Mouse (Mus musculus): ENCODE results near the gene Pdzph1. TPM values are rescaled to one million over a fixed set of nuclear protein-coding genes. Genes with fewer than 3 reads are reported as not detected.

Pdzph1 gene
- total RNA-seq, 2 experiments from 2014 or later, result 6.4 to 7.4 TPM

- intact Hi-C loops (cut with DNase I), result loop anchor here (10.0 kb wide), 1 partner anchor 171 kb away; no protein-coding TSS in a partner anchor
- DNase-seq (ENCODE audit: low spot score in 2 of 2), result no peak
Observed at GRCm38 (mm10) chr17:58923901-58924476, 67.2 kb downstream of the Pdzph1 start.

GRCm38 (mm10) chr17:58923316-58923866 lies 67.8 kb downstream of the Pdzph1 start:
- intact Hi-C loops (cut with DNase I), result loop anchor here (10.0 kb wide), 1 partner anchor 171 kb away; no protein-coding TSS in a partner anchor
- DNase-seq (ENCODE audit: low spot score in 2 of 2), result no peak

GRCm38 (mm10) chr17:58922821-58923220 lies 68.4 kb downstream of the Pdzph1 start:
- intact Hi-C loops (cut with DNase I), result loop anchor here (10.0 kb wide), 1 partner anchor 172 kb away; no protein-coding TSS in a partner anchor
- DNase-seq (ENCODE audit: low spot score in 2 of 2), result no peak

- DNase-seq (ENCODE audit: low spot score in 2 of 2), result no peak
- intact Hi-C loops (cut with DNase I), result loop anchor here (10.0 kb wide), 1 partner anchor 175 kb away; no protein-coding TSS in a partner anchor
Observed at GRCm38 (mm10) chr17:58919927-58920326, 71.2 kb downstream of the Pdzph1 start.

- intact Hi-C loops (cut with DNase I), result no loop called here
- peak; percentile 29 to 54 for DNase-seq (ENCODE audit: low spot score in 2 of 2)
Observed at GRCm38 (mm10) chr17:58919061-58919460, 72.1 kb downstream of the Pdzph1 start.

GRCm38 (mm10) chr17:58918539-58918938 lies 72.6 kb downstream of the Pdzph1 start:
- intact Hi-C loops (cut with DNase I), result no loop called here
- DNase-seq (ENCODE audit: low spot score in 2 of 2), result no peak

- intact Hi-C loops (cut with DNase I), result no loop called here
Observed at GRCm38 (mm10) chr17:58911564-58911963, 79.6 kb downstream of the Pdzph1 start.

GRCm38 (mm10) chr17:58909061-58909661 lies 82.0 kb downstream of the Pdzph1 start:
- intact Hi-C loops (cut with DNase I), result loop anchor here (2.0 to 5.0 kb wide), 2 partner anchors 322 to 1138 kb away; no protein-coding TSS in a partner anchor

More at GRCm38 (mm10) chr17:58911564-58911963, 79.6 kb downstream of the Pdzph1 start:
- DNase-seq (ENCODE audit: low spot score in 2 of 2), result no peak

GRCm38 (mm10) chr17:58906001-58906400 lies 85.2 kb downstream of the Pdzph1 start:
- DNase-seq (ENCODE audit: low spot score in 2 of 2), result no peak

More at GRCm38 (mm10) chr17:58909061-58909661, 82.0 kb downstream of the Pdzph1 start:
- peak; percentile 57 to 60 for DNase-seq (ENCODE audit: low spot score in 2 of 2)

GRCm38 (mm10) chr17:58891488-58892210 lies 99.5 kb downstream of the Pdzph1 start:
- intact Hi-C loops (cut with DNase I), result no loop called here
- no peak for DNase-seq (ENCODE audit: low spot score in 2 of 2)

More at GRCm38 (mm10) chr17:58906001-58906400, 85.2 kb downstream of the Pdzph1 start:
- intact Hi-C loops (cut with DNase I), result loop anchor here (5.0 kb wide), 1 partner anchor 319 kb away; no protein-coding TSS in a partner anchor

GRCm38 (mm10) chr17:58889905-58890645 lies 101.1 kb downstream of the Pdzph1 start:
- intact Hi-C loops (cut with DNase I), result no loop called here
- DNase-seq (ENCODE audit: low spot score in 2 of 2), result no peak

GRCm38 (mm10) chr17:58884393-58884792 lies 106.8 kb downstream of the Pdzph1 start:
- intact Hi-C loops (cut with DNase I), result no loop called here
- no peak for DNase-seq (ENCODE audit: low spot score in 2 of 2)

GRCm38 (mm10) chr17:58873356-58873755 lies 117.8 kb downstream of the Pdzph1 start:
- intact Hi-C loops (cut with DNase I), result loop anchor here (10.0 kb wide), 1 partner anchor 1099 kb away; no protein-coding TSS in a partner anchor
- DNase-seq (ENCODE audit: low spot score in 2 of 2), result no peak

- peak; percentile 7 to 30 for DNase-seq (ENCODE audit: low spot score in 2 of 2)
- intact Hi-C loops (cut with DNase I), result loop anchor here (1.0 to 10.0 kb wide), 2 partner anchors 282 to 1096 kb away; no protein-coding TSS in a partner anchor
Observed at GRCm38 (mm10) chr17:58870795-58871194, 120.4 kb downstream of the Pdzph1 start.

Other genes with a start within 250 kb of the Pdzph1 start
- 10 to 100 TPM; 10.8 to 11.2 TPM for gene Nudt12, start 22.0 kb upstream of the Pdzph1 start, total RNA-seq (2021)

All from left cerebral cortex, postnatal 25 days (tissue).